In the genomic region with DNA sequence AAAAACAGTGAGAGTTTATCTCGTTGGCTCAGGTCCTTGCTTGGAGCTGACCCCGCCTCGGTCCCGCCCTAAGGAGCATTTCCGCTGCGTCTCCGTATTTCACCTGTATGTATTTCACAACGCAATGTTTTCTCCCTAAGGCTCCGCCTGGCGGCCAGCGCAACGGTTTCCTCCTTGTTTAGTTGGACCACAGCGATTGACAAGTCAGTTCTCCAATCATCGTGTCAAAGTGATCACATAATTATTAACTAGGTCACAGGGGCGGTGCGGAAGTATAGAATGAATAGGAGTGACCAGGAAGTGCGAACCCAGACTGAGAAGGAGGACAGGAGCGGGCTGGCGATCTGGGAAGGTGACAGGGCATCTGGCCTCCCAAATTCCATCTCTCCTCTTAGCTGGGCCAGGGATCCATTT, we compare ENCODE assay signal across 8 mouse cellular contexts. TPM values are rescaled to one million over a fixed set of nuclear protein-coding genes. Genes with fewer than 3 reads are reported as not detected.
DNase-seq lines count a peak whose midpoint lies in the region; ATAC-seq lines count a peak whose summit lies in the region.

TSS of gene Prr13 (plus strand) at position 125 of the 414 bp plus-strand sequence.

- no peaks in the 10 kb centered on the region for H3K9me3 ChIP-seq in hindbrain, embryonic 16.5 days (ENCODE audit: control insufficient read depth, low read length)

- no peaks in the 10 kb centered on the region for H3K27me3 ChIP-seq in hindbrain, embryonic 16.5 days (replicated peaks; ENCODE audit: control insufficient read depth, insufficient read depth, low read length)

- peak within 1 kb of the TSS; percentile 71 for H3K4me2 ChIP-seq in hindbrain, embryonic 16.5 days (ENCODE audit: low read length)

- peak; percentile 91 for ATAC-seq in hindbrain, embryonic 16.5 days

- DNase-seq in WW6 (ENCODE audit: low read depth, low spot score) = peak; percentile 81
- DNase-seq in cerebellum, postnatal 4 days (ENCODE audit: low spot score in 2 of 2) = peak; percentile 64 to 83
- peak; percentile 93 for DNase-seq in gastrocnemius, adult 18-20 months (ENCODE audit: low spot score)
- DNase-seq in left cerebral cortex, adult 18-20 months (ENCODE audit: low spot score in 2 of 2) = peak; percentile 89 to 91
- DNase-seq in right cerebral cortex, adult 18-20 months = peak; percentile 95
- DNase-seq in urinary bladder, postnatal 10 days (ENCODE audit: low spot score) = peak; percentile 67

- WGBS in hindbrain, embryonic 16.5 days = 0% methylated on average over 19 of the region's 19 CpGs
- 3% methylated on average over 19 of the region's 19 CpGs for WGBS in macrophage (ENCODE audit: missing documents)

- H3K9ac ChIP-seq in hindbrain, embryonic 16.5 days (ENCODE audit: low read depth, low read length) = peak within 1 kb of the TSS; percentile 64

- H3K4me3 ChIP-seq in hindbrain, embryonic 16.5 days (ENCODE audit: low read length) = peak within 1 kb of the TSS; percentile 54
- H3K4me3 ChIP-seq in macrophage (ENCODE audit: inconsistent target) = peak within 1 kb of the TSS; percentile 90

- H3K27ac ChIP-seq in hindbrain, embryonic 16.5 days (ENCODE audit: low read depth, low read length) = peak within 1 kb of the TSS; percentile 44
- H3K27ac ChIP-seq in macrophage = peak within 1 kb of the TSS; percentile 59

- H3K79me2 ChIP-seq in macrophage (ENCODE audit: inconsistent target) = peaks cover 34% of the 10 kb centered on the region

- peaks cover 14% of the 10 kb centered on the region for H3K4me1 ChIP-seq in hindbrain, embryonic 16.5 days (ENCODE audit: control insufficient read depth, insufficient read depth, low read depth, low read length)

- no peaks in the 10 kb centered on the region for H3K36me3 ChIP-seq in hindbrain, embryonic 16.5 days (ENCODE audit: control insufficient read depth, insufficient read depth, low read length)
- peaks cover 13% of the 10 kb centered on the region; the same call in 1 of the 2 replicates for H3K36me3 ChIP-seq in macrophage (ENCODE audit: inconsistent target)

RNA-seq across cellular contexts. Expression of gene Prr13, which starts in this region (rescaled TPM):
- total RNA-seq in gastrocnemius, adult 18-20 months (2021) = 10 to 100 TPM; 20.4 to 23.2 TPM
- polyA plus RNA-seq in hindbrain, embryonic 16.5 days (2015; fragmentation: Nextera tagmentation; extraction: Ambion mirVana) = 83.3 and 98.7 TPM in 2 replicates
- 10 to 100 TPM; 55.0 to 57.5 TPM for total RNA-seq in left cerebral cortex, adult 18-20 months (2021)
- 10 to 100 TPM; 28.8 to 99.2 (median 50.4) TPM for total RNA-seq in macrophage (2018; cell fraction: chromatin; rRNA removed)
- 100 to 1,000 TPM; 206 to 293 (median 246) TPM for total RNA-seq in macrophage (2018; cell fraction: cytosol; rRNA removed)
- total RNA-seq in macrophage (2018; cell fraction: nucleus; rRNA removed) = 100 to 1,000 TPM in 18 of 26 experiments, 10 to 100 TPM in 8; 71.4 to 195 (median 119) TPM
- 149 to 380 TPM (median 236 TPM) in 3 replicates for polyA plus RNA-seq in macrophage (2018)

Comparison
In these comparisons a context has a peak if more than half of its experiments do, and no peak if none do; other contexts are left out.
1. Peak in every context shown above with its lines: DNase-seq, ATAC-seq, H3K4me3 ChIP-seq and H3K27ac ChIP-seq.